Mouse (Mus musculus): ENCODE measurements around the gene Fbxo2. TPM values are rescaled to one million over a fixed set of nuclear protein-coding genes. Genes with fewer than 3 reads are reported as not detected.

The Fbxo2 gene
- polyA plus RNA-seq, 1 experiment, result 2.6 TPM

DNA sequence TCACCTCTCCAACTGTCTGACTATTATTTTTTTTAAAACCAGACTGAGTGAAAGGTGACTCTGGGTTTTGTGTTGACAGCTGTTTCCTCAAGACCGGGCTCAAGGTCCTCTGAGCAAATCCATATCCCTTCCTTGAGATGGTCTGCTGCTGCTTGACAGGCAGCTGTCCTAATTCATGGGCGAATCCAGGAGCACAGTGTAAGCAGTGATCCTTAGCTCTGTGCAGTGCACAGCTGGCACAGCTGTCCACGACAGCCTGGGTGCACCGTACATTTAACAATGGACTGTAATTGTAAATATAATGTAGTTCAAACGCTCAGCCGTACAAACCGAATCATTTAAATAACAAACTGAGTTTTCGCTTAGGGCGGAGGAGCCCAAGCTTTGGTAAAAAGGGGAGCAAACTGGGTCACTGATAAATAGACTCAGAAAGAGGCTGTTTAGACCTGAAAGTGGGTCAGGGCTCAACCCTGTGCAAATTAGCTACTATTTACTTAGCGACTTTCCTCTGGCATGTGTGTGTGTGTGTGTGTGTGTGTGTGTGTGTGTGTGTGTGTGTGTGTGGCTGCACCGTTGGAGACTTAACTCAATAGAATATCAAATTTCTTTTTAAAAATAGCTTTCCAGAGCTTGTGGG lies 55.0 kb downstream of the Fbxo2 start:
- DNase-seq, result no peak
- WGBS, result 33% methylated on average over 11 of the region's 11 CpGs
- TF ChIP-seq CTCF (IDR thresholded peaks at IDR 0.05; ENCODE audit: insufficient read depth, low read length), result no peak
- TF ChIP-seq POLR2A (IDR thresholded peaks at IDR 0.05; ENCODE audit: borderline replicate concordance, extremely low read depth, low read depth, low read length), result no peak
- Histone ChIP-seq H3K4me3 (replicated peaks; ENCODE audit: extremely low read depth, low read depth, low read length) (no peak overlapping the region), H3K4me1 (ENCODE audit: control insufficient read depth, insufficient read depth, low read length) (no peaks in the 10 kb centered on the region)

Other genes with a start within 250 kb of the Fbxo2 start
- gene Plod1, start 223.9 kb upstream of the Fbxo2 start, polyA plus RNA-seq (2012; rRNA removed), result 45.0 and 62.2 TPM in 2 replicates
- gene 2510039O18Rik, start 219.7 kb upstream of the Fbxo2 start, polyA plus RNA-seq (2012; rRNA removed), result 84.1 and 97.5 TPM in 2 replicates
- gene Nppb, start 174.8 kb upstream of the Fbxo2 start, polyA plus RNA-seq (2012; rRNA removed), result not detected in 2 replicates
- gene Nppa, start 159.9 kb upstream of the Fbxo2 start, polyA plus RNA-seq (2012; rRNA removed), result 31.3 and 55.1 TPM in 2 replicates
- 14.1 and 14.9 TPM in 2 replicates for gene Clcn6, start 121.8 kb upstream of the Fbxo2 start, polyA plus RNA-seq (2012; rRNA removed)
- 34.8 and 38.9 TPM in 2 replicates for gene Mthfr, start 121.5 kb upstream of the Fbxo2 start, polyA plus RNA-seq (2012; rRNA removed)
- gene Agtrap, start 72.6 kb upstream of the Fbxo2 start, polyA plus RNA-seq (2012; rRNA removed), result 50.1 and 56.8 TPM in 2 replicates
- 26.9 and 30.8 TPM in 2 replicates for gene Mad2l2, start 30.2 kb upstream of the Fbxo2 start, polyA plus RNA-seq (2012; rRNA removed)
- 0.15 and 0.59 TPM in 2 replicates for gene Draxin, start 29.9 kb upstream of the Fbxo2 start, polyA plus RNA-seq (2012; rRNA removed)
- 64.5 and 84.4 TPM in 2 replicates for gene Fbxo6, start 8.5 kb upstream of the Fbxo2 start, polyA plus RNA-seq (2012; rRNA removed)
- 13.3 and 21.5 TPM in 2 replicates for gene Fbxo44, start 139 bp upstream of the Fbxo2 start, polyA plus RNA-seq (2012; rRNA removed)
- gene Disp3, start 127.3 kb downstream of the Fbxo2 start, polyA plus RNA-seq (2012; rRNA removed), result 0.03 TPM in 1 of 2 replicates, not detected in the other

Measured in lung, adult 2 months (tissue).